Mouse (Mus musculus) brown adipose tissue, adult 24 weeks (tissue): ENCODE data around the gene Dpysl5. TPM values are rescaled to one million over a fixed set of nuclear protein-coding genes. Genes with fewer than 3 reads are reported as not detected.

Experiments used
- H3K27ac ChIP-seq: fragments of 200-500 bp; replicated peaks from 2 replicates; pipeline ENCODE4 v1.5.1; 2012; ENCODE audit warnings: low read depth, mild to moderate bottlenecking, low read length
- H3K4me1 ChIP-seq: fragments of 200-500 bp; 2 replicates; pipeline ENCODE4 v1.6.1; 2012; ENCODE audit warnings: low read length, mixed read lengths; ENCODE audit not compliant: control insufficient read depth, insufficient read depth, insufficient read length
- H3K4me3 ChIP-seq: fragments of 200-500 bp; 2 replicates; pipeline ENCODE4 v1.5.1; 2012; ENCODE audit warnings: low read depth, mild to moderate bottlenecking, low read length, moderate library complexity; ENCODE audit not compliant: insufficient read depth
- polyA plus RNA-seq: library from polyadenylated mRNA; stranded (reverse); fragments of >200 nt; gene quantifications from 2 replicates; pipeline ENCODE4 v1.2.4, GENCODE M21; 2012; ENCODE audit not compliant: missing spikeins, insufficient read depth, insufficient read length

The Dpysl5 gene
- polyA plus RNA-seq, 1 experiment: not detected

DNA sequence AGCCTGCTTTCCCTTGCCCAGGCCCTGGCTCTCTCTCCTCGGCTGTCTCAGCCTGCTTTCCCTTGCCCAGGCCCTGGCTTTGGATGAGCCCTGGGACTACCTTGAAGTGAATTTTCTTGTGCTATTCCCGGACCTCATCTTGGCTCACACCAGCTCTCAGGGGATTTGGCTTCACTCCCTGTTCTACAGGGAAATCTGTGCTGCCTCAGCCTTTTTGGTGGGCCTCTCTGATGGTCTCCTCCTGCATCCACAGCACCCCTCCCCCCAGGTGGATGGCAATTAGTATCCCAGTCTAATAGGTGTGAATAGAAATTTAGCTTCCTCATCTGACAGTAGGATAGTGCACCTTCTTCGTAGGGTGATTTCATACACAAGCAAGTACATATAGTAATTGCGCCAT lies 56.7 kb downstream of the Dpysl5 start:
- H3K4me3 ChIP-seq: no peak overlapping the region
- peaks cover 7% of the 10 kb centered on the region; the same call in 1 of the 2 replicates for H3K4me1 ChIP-seq
- no peak overlapping the region for H3K27ac ChIP-seq

DNA sequence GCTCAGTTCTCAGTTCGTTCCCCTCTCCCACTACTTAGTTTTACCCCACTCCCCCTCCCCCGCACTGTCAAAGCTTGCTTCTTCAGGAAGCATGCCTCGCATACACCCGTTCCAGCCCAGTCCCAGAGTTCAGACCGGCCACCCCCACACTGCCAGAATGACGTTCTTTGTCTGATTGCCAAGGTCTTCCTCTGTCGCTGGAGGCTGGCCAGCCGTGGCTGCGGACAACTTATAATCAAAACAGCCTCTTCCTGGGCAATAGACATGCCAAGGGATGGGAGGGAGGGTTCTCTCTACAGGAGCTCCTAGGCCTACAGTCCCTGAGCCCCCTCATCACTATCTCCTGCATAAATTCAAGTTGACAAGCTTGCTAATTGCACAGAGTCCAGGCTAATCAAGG lies 57.2 kb downstream of the Dpysl5 start:
- Histone ChIP-seq H3K4me1 (peaks cover 7% of the 10 kb centered on the region; the same call in 1 of the 2 replicates), H3K4me3 (no peak overlapping the region), H3K27ac (no peak overlapping the region)

DNA sequence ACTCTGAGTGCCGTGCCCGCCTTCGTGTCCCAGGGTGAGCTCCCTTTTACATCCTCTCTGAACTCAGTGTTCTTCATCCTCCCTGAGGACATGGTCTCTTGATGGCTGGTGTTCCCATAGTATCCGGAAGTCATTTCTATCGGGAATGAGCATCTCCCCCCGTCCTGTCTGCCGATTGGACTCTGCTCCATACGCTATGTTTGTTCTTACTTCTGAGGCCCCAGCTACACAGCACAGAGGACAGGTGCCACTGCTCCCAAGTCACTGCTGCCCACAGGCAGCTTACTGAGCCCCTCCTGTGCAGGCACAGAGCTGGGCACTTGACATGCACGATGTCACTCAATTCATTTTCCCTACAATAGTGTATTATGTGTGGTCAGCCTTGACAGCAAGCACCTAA lies 57.7 kb downstream of the Dpysl5 start:
- Histone ChIP-seq H3K4me3 (no peak overlapping the region), H3K4me1 (peaks cover 7% of the 10 kb centered on the region; the same call in 1 of the 2 replicates), H3K27ac (no peak overlapping the region)

- Histone ChIP-seq H3K4me1 (no peaks in the 10 kb centered on the region), H3K4me3 (peak overlapping the region; percentile 15; the same call in 1 of the 2 replicates), H3K27ac (no peak overlapping the region)
These were observed 63.4 kb downstream of the Dpysl5 start for GRCm38 (mm10) chr5:30774601-30775371.

DNA sequence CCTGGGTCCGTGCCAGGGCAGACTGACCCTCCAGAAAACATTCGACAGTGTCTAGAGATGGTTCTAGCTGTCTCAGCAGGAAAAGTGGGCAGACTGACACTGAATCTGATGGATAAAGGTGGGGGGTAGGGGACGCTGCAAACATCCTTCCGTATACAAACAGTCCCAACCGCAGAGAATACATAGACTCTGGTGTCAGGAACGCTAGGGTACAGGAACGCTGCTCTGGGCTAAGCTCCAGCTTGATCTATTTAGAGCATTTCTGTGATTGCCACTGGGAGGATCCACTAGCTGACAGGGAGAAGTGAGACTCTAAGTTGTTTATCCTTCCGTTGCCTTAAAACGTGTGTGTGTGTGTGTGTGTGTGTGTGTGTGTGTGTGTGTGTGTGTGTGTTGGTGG lies 69.3 kb downstream of the Dpysl5 start:
- H3K27ac ChIP-seq: no peak overlapping the region
- no peaks in the 10 kb centered on the region for H3K4me1 ChIP-seq
- H3K4me3 ChIP-seq: no peak overlapping the region

GRCm38 (mm10) chr5:30781147-30781546 lies 69.8 kb downstream of the Dpysl5 start:
- Histone ChIP-seq H3K4me3 (no peak overlapping the region), H3K4me1 (no peaks in the 10 kb centered on the region), H3K27ac (no peak overlapping the region)

- H3K4me1 ChIP-seq: no peaks in the 10 kb centered on the region
- H3K4me3 ChIP-seq: no peak overlapping the region
- no peak overlapping the region for H3K27ac ChIP-seq
These were observed 76.0 kb downstream of the Dpysl5 start for GRCm38 (mm10) chr5:30787381-30787780.

DNA sequence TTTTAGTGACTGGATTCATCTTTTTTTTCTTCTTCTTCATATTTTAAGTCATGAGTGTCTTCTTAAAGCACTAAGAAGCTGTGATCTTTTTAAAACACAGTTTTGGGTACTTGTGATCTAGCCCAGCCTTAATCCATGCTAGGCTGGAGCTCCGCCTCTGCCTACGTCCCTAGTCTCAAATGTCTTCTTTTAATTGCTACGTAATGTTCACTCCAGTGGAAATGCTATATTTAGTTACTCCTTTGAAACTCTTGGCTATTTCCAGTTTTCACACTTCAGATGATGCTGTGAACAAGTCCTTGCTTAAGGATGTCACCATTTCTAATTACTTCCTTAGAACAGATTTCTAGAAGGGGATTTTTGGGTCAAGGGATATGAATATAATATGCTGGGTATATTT lies 78.7 kb downstream of the Dpysl5 start:
- H3K27ac ChIP-seq: no peak overlapping the region
- no peaks in the 10 kb centered on the region for H3K4me1 ChIP-seq
- H3K4me3 ChIP-seq: no peak overlapping the region

DNA sequence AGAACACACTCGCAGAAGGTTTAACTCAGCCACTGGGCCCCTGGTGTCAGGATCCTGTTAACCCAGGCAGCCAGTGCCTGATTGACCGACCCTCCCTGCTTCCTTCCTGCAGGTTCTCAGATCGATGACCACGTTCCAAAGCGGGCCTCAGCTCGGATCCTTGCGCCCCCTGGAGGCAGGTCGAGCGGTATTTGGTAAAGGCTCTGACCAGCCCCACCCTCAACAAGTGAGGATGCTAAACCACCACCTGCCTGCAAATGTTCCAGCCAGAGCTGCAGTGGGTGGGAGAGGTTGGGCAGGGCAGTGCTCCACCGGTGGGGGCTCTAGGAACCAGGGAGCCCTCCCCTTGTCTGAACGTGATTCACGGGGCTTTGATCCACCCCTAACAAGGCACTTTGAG lies 84.8 kb downstream of the Dpysl5 start:
- no peak overlapping the region for H3K4me3 ChIP-seq
- no peaks in the 10 kb centered on the region for H3K4me1 ChIP-seq
- no peak overlapping the region for H3K27ac ChIP-seq

- Histone ChIP-seq H3K4me1 (no peaks in the 10 kb centered on the region), H3K27ac (no peak overlapping the region), H3K4me3 (no peak overlapping the region)
These were observed 86.1 kb downstream of the Dpysl5 start for GRCm38 (mm10) chr5:30797482-30797881.

DNA sequence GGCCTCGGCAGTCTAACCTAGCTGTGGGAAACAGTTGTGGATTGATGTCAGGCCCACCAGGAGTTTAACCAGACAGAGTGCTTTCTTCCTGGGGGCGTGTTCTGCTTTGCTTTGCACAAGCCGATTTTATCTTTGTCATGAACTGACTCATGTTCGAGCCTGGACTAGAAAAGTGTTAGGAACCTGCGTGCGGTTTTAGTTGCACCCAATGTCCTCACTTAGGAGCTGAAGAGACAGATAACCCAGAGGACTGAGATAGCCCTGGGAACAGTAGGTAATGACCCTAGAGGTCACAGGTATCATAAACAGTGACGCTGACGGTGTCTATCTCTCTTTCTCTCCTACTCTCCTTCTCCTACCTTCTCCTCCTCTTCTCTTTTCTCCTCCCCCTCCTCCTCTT lies 86.6 kb downstream of the Dpysl5 start:
- Histone ChIP-seq H3K4me3 (no peak overlapping the region), H3K4me1 (no peaks in the 10 kb centered on the region)

DNA sequence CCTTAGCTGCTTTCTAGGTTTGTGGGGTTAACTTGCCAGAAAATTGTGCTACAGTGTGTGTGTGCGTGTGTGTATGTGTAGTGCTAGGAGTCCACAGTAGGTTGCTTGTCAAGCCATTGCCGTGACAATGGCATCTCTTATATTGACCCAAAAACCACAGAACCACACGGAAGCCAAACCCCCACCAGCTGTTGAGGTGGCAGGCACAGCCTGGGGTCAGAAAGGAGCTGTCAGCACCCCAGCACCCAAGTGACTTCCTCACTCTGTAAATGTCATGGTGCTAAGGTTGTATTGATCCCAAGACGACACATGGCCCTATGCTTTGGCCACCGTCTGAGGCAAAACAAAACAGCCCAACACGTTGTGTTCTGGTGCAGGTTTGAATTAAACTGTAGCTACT lies 87.6 kb downstream of the Dpysl5 start:
- H3K27ac ChIP-seq: no peak overlapping the region
- H3K4me1 ChIP-seq: no peaks in the 10 kb centered on the region
- no peak overlapping the region for H3K4me3 ChIP-seq

More for the DNA sequence above, 86.6 kb downstream of the Dpysl5 start:
- H3K27ac ChIP-seq: no peak overlapping the region

- no peak overlapping the region for H3K4me3 ChIP-seq
- H3K27ac ChIP-seq: no peak overlapping the region
- no peaks in the 10 kb centered on the region for H3K4me1 ChIP-seq
These were observed 91.5 kb downstream of the Dpysl5 start for GRCm38 (mm10) chr5:30802724-30803467.

GRCm38 (mm10) chr5:30806106-30806505 lies 94.7 kb downstream of the Dpysl5 start:
- Histone ChIP-seq H3K4me3 (no peak overlapping the region), H3K4me1 (no peaks in the 10 kb centered on the region), H3K27ac (no peak overlapping the region)

DNA sequence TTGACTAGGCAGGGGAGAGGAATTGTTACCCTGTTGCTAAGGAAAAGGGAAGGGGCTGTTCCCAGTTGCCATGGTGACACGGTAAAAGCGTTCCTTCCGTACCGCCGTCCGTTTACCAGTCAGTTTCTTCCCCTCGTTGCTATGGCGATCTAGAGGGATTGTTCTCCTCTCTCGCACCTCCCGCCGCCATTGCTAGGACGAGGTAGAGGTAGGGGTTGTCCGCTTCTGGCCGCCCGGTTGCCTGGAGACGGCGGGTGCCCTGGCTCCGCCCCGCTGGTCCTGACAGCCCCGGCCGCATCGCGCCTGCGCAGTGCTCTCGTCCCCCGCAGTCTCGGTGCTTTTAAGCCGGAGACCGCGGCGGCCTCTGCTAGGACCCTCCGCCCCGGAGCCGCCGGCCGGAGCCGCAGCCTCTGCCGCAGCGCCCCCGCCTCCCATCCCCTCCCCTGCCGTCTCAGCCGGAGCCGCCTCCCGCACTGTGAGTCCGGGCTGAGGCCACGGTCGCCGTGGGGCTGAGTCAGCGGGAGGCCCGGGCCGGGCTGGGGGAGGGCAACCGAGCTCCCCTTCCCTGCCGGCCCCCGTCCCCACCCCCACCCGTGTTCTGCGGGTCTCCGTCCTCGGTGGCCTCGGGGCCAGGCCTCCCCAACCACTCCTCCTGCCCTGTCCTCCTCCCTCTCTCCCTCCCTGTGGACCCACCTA lies 103.2 kb downstream of the Dpysl5 start, which contains the start of gene Mapre3:
Mapre3 (plus strand) TSS at position 218 of the 696 bp plus-strand sequence.
- H3K4me1 ChIP-seq: peaks cover 11% of the 10 kb centered on the region
- 0 out of 2 replicates have a peak within 1 kb of the TSS, but pooled peaks have one; percentile 23 for H3K27ac ChIP-seq
- peak within 1 kb of the TSS; percentile 59 for H3K4me3 ChIP-seq
